Comparison of ENCODE assay signal across 23 mouse cellular contexts in the genomic region with DNA sequence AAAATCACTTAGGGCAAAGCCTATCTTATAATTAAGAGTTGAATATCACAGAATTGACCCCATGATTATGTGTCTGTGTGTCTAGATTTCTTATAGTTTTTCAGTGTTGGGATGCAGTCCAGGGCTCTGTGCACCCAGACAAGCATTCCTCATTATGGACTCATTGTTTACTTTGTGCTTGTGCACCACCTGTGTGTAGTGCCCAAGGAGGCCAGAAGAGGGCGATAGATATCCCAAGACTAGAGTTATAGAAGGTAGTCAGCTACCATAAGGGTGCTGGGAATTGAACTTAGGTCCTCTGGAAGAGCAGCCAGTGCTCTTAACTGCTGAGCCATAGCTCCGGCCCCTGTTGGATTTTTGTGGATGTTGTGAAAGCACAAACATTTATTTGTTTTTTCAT.
DNase-seq lines count a peak whose midpoint lies in the region; ATAC-seq and TF ChIP-seq lines count a peak whose summit lies in the region.
"Had no signal": no experiment of that assay in that cellular context is flagged by ENCODE, and none has a peak within 500 bp of the region (broad histone marks: within the 10 kb centered on the region; RNA-seq: fewer than 3 reads in every experiment).

No protein-coding gene starts in this region.

- TF ChIP-seq EP300 in liver, embryonic 14.5 days (IDR thresholded peaks at IDR 0.05; ENCODE audit: low read depth) = no peak

- no peaks in the 10 kb centered on the region for H3K36me3 ChIP-seq in liver, embryonic 14.5 days (replicated peaks; ENCODE audit: control insufficient read depth, insufficient read depth, low read depth)
- H3K36me3 ChIP-seq in E14TG2a.4 (ENCODE audit: insufficient read depth, low read length) = no peaks in the 10 kb centered on the region
- H3K36me3 ChIP-seq: embryonic facial prominence, embryonic 13.5 days; hindbrain, embryonic 13.5 days; limb, embryonic 13.5 days; liver, embryonic 15.5 days; neural tube, embryonic 15.5 days had no signal

- intact Hi-C loops in gastrocnemius, adult 2 months (cut with DNase I) = no loop called here

- no peaks in the 10 kb centered on the region for H3K9me3 ChIP-seq in liver, embryonic 14.5 days (ENCODE audit: control insufficient read depth, low read length)
- no peaks in the 10 kb centered on the region for H3K9me3 ChIP-seq in E14TG2a.4 (ENCODE audit: low read length)
- H3K9me3 ChIP-seq: hindbrain, embryonic 13.5 days; limb, embryonic 13.5 days; liver, embryonic 15.5 days; neural tube, embryonic 15.5 days had no signal

- peak; percentile 30; the same call in 1 of the 2 replicates for TF ChIP-seq CTCF in gastrocnemius, adult 2 months (IDR thresholded peaks at IDR 0.05)
- TF ChIP-seq CTCF in liver, embryonic 14.5 days (IDR thresholded peaks at IDR 0.05; ENCODE audit: low read depth) = peak; percentile 27; the same call in 1 of the 2 replicates
- peak; percentile 71 for TF ChIP-seq CTCF in E14TG2a.4 (conservative IDR thresholded peaks at IDR 0.05; ENCODE audit: low read length)

- no peak overlapping the region for H3K27ac ChIP-seq in gastrocnemius, adult 2 months
- H3K27ac ChIP-seq in liver, embryonic 14.5 days = no peak overlapping the region
- H3K27ac ChIP-seq: embryonic facial prominence, embryonic 13.5 days; hindbrain, embryonic 13.5 days; liver, embryonic 15.5 days; neural tube, embryonic 15.5 days had no signal

- no peaks in the 10 kb centered on the region for H3K27me3 ChIP-seq in liver, embryonic 14.5 days (ENCODE audit: control insufficient read depth, insufficient read depth, low read length)
- no peaks in the 10 kb centered on the region for H3K27me3 ChIP-seq in E14TG2a.4 (ENCODE audit: insufficient read depth, low read length)
- H3K27me3 ChIP-seq: embryonic facial prominence, embryonic 13.5 days; hindbrain, embryonic 13.5 days; liver, embryonic 15.5 days; neural tube, embryonic 15.5 days had no signal

- H3K9ac ChIP-seq in liver, embryonic 14.5 days (replicated peaks) = no peak overlapping the region
- H3K9ac ChIP-seq: embryonic facial prominence, embryonic 13.5 days; hindbrain, embryonic 13.5 days; limb, embryonic 13.5 days; liver, embryonic 15.5 days; neural tube, embryonic 15.5 days had no signal

- ATAC-seq in liver, embryonic 14.5 days (ENCODE audit: insufficient read depth) = no peak
- ATAC-seq: CD4-positive, CD25-positive, alpha-beta regulatory T cell, adult 4 months; forebrain, embryonic 14.5 days; intestine, embryonic 16.5 days; lung, postnatal 0 days had no signal

- no peak overlapping the region for H3K4me3 ChIP-seq in gastrocnemius, adult 2 months
- no peak overlapping the region for H3K4me3 ChIP-seq in liver, embryonic 14.5 days (ENCODE audit: insufficient read depth in 1 of 2, low read depth in 2 of 2, low read length in 2 of 2)
- no peak overlapping the region for H3K4me3 ChIP-seq in E14TG2a.4 (replicated peaks; ENCODE audit: low read length)
- H3K4me3 ChIP-seq: embryonic facial prominence, embryonic 13.5 days; hindbrain, embryonic 13.5 days; limb, embryonic 13.5 days; liver, embryonic 15.5 days; neural tube, embryonic 15.5 days had no signal

- H3K4me2 ChIP-seq in liver, embryonic 14.5 days (ENCODE audit: low read depth) = no peak overlapping the region
- H3K4me2 ChIP-seq: embryonic facial prominence, embryonic 13.5 days; heart, embryonic 11.5 days; hindbrain, embryonic 13.5 days; limb, embryonic 13.5 days; liver, embryonic 15.5 days; neural tube, embryonic 15.5 days had no signal

- 47% methylated on average over 2 of the region's 2 CpGs for WGBS in liver, embryonic 14.5 days (ENCODE audit: insufficient replicate concordance)

- DNase-seq in gastrocnemius, adult 2 months = no peak
- no peak for DNase-seq in gastrocnemius, postnatal 10 days
- no peak for DNase-seq in liver, embryonic 14.5 days (ENCODE audit: low read depth in 3 of 3, low spot score in 3 of 3)
- no peak for DNase-seq in liver
- peak; percentile 2 for DNase-seq in induced T-regulatory cell, adult 2 months (ENCODE audit: low read depth)
- DNase-seq in cerebellum, adult 9-10 months = no peak
- DNase-seq in urinary bladder, postnatal 10 days (ENCODE audit: low spot score) = no peak
- DNase-seq: adrenal gland, adult 8-10 months; cerebellum, postnatal 10 days; heart, postnatal 10 days; midbrain, embryonic 14.5 days; spleen, adult 18-20 months had no signal

- no peaks in the 10 kb centered on the region for H3K4me1 ChIP-seq in liver, embryonic 14.5 days (replicated peaks; ENCODE audit: control insufficient read depth in 2 of 2, insufficient read depth in 2 of 2, low read length in 1 of 2)
- H3K4me1 ChIP-seq in E14TG2a.4 (replicated peaks; ENCODE audit: low read depth, low read length) = peaks cover 13% of the 10 kb centered on the region
- H3K4me1 ChIP-seq: hindbrain, embryonic 13.5 days; liver, embryonic 15.5 days; neural tube, embryonic 15.5 days had no signal
